Mouse (Mus musculus) urinary bladder, adult 2 months (tissue): ENCODE data around the gene Apol8. TPM values are rescaled to one million over a fixed set of nuclear protein-coding genes. Genes with fewer than 3 reads are reported as not detected.
A peak's percentile ranks its signal among the peaks of the same experiment; 100 is the strongest.

Experiments used
- DNase-seq: peaks from one replicate; pipeline ENCODE4 v3.0.0; 2022; ENCODE audit warnings: low spot score
- polyA plus RNA-seq: library from polyadenylated mRNA; depleted of rRNA; stranded (reverse); fragments of >200 nt; gene quantifications from 2 replicates; pipeline ENCODE4 v1.2.3, GENCODE M21; 2012; rRNA removed

Apol8 gene
- polyA plus RNA-seq: 0.29 and 0.72 TPM in 2 replicates

- no peak for DNase-seq
Observed at GRCm38 (mm10) chr15:77756848-77757247, at the start of gene Apol8. TSS of gene Apol8 (minus strand) at chr15:77757003.

GRCm38 (mm10) chr15:77805657-77806056 lies 48.9 kb upstream of the Apol8 start:
- DNase-seq: no peak

DNA sequence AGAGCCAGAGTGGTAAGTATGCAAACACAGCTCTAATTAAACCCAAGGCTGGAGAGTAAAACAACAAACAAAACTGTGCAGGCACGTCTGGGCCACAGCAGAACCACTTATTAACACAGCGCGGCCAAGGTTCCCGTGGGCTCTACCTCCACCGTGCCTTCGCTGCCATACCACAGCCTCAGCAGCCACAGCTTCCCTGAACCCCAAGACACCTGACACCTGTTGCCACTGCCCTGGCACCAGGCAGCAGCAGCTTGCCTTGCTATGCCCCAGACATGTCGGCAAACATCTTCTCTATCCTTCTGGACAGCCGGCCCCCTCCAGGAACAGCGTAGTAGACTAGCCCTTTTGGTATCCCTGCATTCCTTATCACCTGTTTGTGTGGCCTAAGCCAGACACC lies 48.1 kb upstream of the Apol8 start:
- no peak for DNase-seq

GRCm38 (mm10) chr15:77804460-77804859 lies 47.7 kb upstream of the Apol8 start:
- no peak for DNase-seq

GRCm38 (mm10) chr15:77803747-77804146 lies 46.9 kb upstream of the Apol8 start:
- DNase-seq: no peak

GRCm38 (mm10) chr15:77802992-77803391 lies 46.2 kb upstream of the Apol8 start:
- no peak for DNase-seq

- no peak for DNase-seq
Observed at GRCm38 (mm10) chr15:77801188-77801587, 44.4 kb upstream of the Apol8 start.

- DNase-seq: no peak
Observed at GRCm38 (mm10) chr15:77800511-77800910, 43.7 kb upstream of the Apol8 start.

DNA sequence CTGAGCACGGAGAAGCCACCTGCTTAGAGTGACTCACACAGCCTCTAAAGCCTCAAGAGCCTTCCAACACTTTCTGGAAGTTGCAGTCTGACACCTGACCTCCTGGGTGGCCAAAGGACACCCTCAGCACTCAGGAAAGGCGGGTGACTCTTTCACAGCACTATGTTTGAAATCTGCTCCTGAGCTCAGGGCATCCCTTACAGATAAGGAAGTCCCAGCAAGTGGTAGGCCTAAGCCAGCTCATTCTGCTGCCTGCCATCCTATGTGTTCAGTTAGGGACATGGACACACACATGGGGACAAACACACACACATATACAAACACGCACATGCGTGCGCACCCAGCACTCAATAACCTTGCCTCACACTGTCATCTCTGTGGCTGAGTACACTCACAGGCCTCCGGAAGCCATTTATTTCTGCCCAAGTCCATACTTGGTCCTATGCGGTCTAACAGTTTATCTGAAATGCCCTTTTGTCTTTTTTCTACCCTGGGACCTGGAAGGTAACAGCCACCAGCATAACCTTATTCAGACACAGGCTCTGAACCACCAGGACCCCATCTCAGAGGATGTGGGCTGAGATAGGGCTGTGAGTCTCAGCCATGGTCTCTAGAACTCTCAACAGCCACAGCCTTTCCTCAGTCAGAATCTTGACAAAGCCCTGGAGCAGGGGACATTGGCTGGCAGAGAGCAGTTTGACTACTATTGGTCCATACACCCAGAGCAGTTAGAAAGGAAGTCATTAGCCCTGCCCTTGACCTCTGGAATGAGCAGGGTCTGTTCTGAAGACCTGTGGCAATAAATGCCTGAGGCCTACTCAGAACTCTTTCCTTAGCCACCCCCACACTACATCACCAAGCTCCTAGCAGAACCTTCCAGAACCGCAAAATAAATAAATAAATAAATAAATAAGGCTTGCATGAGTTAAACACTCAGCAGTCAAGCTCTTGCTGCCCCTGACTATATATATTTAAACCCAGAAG lies 43.0 kb upstream of the Apol8 start:
- DNase-seq: no peak

GRCm38 (mm10) chr15:77798664-77799490 lies 42.1 kb upstream of the Apol8 start:
- DNase-seq: peak; percentile 68

DNA sequence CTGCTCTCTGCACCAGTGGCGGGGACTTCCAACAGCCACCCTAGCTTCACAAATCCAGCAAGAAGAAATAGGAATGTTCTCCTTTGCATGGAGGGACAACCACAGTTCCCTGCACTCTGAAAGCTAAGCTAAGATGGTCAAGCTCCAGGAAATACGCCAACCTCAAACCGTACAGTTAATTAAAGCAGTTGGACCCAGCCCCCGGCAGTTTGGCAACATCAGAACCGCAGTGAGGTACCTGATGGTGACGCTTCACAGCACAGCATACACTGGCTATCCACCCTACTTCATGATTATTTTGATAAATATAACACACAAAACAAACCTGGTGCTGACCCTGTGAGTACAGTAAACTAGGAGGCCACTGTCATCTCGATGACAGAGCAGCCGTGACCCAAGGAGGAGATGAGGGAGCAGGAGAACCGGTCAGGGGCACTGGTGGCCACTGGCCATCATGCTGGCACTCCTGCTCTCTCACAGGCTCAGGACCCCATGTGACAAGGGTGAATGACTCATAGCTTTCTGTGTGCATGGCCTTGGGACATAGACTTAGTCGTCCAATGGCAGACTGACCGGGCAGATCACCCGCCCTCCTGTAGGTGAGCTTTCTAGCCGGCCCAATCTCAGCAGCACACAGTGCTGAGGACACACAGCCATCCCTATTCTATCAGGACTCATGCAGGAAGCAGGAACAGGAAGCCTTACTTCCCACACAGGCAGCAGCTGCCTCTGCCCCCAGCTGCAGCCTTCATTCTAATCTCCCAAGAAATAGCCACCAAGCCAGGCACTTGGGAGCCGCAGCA lies 41.0 kb upstream of the Apol8 start:
- DNase-seq: no peak

DNA sequence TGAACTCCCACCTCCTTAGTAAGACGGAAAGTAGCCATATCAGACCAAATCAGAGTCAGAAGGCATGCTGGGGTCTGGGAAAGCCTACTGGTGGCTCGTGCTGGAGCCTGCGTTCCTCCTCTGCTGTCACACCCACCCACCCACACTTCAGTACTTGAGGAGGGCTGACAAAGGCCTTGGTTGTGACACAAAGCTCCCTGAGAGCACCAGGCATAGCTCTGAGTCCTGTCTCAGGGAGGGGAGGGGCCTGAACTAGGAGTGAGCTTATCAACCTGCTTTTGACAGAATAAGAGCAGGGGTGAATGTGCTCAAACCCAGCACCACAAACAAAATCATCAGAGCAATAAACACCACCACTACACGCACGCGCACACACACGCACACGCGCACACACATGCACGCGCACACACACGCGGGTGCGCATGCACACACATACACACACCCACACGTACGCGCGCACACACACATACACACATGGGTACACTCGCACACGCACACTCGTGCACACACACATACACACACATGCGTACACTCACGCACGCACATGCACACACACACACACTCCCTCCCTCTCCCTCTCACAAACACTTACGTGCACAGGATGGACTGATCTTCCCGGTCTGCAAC lies 39.7 kb upstream of the Apol8 start:
- DNase-seq: no peak

DNA sequence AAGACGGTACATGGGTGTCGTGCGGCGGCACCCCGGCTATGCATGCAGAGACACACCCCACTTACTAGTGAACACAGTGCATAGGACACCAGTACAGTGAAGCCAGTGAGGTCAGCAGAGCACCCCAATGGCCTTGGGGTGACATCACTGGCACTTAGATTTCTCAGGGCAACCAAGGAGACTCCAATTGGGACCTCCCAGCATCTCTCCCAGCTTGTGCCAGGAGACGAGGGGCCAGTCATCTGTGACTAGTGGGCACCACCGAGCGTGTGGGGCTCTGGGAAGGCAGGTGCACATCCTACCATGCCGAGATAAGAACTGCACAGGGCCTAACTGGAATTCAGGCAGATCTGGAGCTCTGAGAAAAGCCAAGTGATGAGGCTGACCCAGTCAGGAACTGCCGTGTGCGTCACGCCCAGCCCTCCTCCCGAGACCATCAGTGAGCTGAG lies 38.1 kb upstream of the Apol8 start:
- DNase-seq: no peak

DNA sequence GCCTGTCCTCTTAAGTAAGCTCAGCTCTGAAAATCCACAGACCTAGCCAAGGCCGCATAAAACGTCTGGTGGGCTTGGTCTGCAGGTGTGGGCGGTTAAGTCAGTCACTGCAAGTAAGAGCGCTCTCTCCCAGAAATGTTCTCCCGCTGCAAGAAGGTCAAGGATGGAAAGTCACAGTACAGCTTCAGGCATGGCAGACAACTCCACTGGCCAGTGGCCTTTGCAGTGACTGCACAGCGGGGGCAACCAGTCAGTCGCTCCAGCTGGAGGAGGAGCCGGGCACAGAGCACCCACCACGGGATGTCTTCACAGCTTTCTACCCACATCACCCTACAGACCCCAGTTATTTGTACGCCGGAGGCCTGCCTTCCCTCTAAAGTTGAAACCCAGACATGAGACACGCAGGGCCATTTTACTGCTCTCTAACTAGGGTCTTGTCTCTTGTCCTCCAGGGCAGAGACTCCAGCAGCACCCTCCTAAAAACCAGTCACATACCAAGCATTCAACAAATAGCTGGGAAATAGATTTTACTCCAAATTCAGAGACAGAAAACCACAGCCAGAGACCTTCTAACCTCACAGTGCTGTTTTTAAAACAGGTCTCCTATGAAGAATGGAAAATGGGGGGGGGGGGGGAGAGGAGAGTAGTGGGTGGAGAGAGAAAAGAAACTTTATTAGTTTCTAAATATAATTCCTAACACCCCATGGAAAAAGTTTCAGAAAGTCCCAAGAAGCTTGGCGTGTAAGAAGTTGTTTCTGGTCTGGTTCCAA lies 37.5 kb upstream of the Apol8 start:
- no peak for DNase-seq

- no peak for DNase-seq
Observed at GRCm38 (mm10) chr15:77793554-77793953, 36.8 kb upstream of the Apol8 start.

GRCm38 (mm10) chr15:77793094-77793493 lies 36.3 kb upstream of the Apol8 start:
- no peak for DNase-seq

- no peak for DNase-seq
Observed at GRCm38 (mm10) chr15:77792056-77792455, 35.3 kb upstream of the Apol8 start.

- no peak for DNase-seq
Observed at GRCm38 (mm10) chr15:77790656-77791405, 34.0 kb upstream of the Apol8 start.

- no peak for DNase-seq
Observed at GRCm38 (mm10) chr15:77789186-77789585, 32.4 kb upstream of the Apol8 start.

DNA sequence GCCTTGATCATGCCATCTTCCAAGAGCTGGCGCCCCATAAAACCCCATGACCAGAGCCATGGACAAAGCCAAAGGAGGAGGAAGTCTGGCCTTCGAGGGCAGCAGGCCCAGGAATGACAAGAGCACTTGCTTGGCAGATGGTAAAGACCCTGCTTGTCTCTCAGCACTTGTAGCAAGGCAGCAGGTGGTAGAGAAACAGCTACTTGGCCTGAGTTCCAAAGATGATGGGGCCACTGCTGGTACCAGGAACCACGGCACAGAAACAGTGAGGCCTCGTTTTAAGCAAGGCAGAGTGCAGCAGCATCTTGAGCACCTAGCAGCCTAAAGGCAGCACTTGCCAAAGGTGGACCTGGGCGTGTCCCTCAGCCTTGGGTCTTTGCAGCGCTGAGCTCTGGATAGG lies 31.6 kb upstream of the Apol8 start:
- DNase-seq: no peak
